Mouse (Mus musculus) kidney, postnatal 4 days (tissue): ENCODE data around the gene Itgav.
"Not testable (repeated sequence)": the region's sequence is repeated elsewhere in the genome, so short reads cannot be mapped to it uniquely, and the experiment has no call there.

Source experiments
- DNase-seq, 2 experiments: peaks; one replicate each; pipeline ENCODE4 v3.0.0; 2021; ENCODE audit warnings: mixed read lengths in 2 of 2

Itgav gene

DNA sequence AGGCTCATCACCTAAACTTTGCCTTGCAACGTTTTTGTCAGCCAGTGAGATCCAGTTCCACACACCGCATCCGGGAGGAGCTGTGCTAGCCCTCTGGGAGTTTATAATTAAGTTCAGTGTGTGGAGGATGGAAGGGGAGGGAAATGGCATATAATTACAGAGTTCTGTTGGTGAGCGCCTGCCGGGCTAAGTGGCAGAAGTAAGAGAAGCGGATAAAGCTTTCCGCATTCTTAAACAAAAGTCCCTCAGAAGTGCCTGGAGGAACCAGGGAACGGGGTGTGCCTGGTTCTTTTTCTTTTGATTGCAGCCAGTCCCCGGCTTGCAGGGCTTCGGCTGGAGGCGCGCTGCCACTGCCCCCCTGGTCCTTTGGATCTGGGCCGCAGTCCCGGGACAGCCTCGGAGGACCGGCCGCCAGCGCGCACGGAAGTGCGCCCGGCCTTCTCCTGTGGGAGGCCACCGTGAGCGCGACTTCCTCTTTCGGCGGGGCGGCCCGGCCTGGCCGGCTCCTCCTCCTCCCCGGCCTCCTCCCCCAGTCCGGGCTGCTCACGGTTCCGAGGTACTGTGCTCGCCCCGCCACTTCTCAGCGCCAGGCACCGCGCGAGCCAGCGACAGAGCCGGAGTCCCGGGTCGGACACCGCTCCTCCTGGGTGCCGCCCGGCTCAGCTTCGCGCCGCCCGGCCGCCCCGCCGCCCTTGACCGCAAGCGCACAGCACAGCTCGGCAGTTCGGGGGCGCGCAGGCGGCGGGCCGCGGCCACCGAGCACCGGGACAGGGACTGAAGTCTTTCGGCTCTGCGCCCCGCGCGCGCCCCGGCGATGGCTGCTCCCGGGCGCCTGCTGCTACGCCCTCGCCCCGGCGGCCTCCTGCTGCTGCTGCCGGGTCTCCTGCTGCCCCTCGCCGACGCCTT, at the start of gene Itgav:
Gene Itgav, plus strand, starts transcription at position 477 of the 906 bp plus-strand sequence.
- DNase-seq: peak; percentile 94 to 96

DNA sequence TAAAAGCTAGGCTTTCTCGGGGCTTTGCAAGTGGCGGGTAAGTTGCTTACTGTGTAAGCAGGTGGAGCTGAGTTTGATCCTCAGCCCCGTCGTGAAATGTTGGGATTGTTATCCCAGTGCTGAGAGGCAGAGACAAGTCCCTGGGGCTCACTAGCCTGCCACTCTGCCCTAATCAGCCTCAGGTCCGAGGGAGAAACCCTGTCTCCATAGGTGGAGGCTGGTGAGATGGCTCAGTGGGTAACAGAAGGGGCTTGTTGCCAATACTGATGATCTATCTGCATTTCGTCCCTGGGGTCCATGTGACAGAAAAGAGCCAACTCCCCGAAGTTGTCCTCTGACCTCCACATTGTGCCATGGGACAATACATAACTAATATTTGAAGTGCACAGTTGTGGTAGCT, 49.8 kb upstream of the Itgav start:
- DNase-seq: no peak

DNA sequence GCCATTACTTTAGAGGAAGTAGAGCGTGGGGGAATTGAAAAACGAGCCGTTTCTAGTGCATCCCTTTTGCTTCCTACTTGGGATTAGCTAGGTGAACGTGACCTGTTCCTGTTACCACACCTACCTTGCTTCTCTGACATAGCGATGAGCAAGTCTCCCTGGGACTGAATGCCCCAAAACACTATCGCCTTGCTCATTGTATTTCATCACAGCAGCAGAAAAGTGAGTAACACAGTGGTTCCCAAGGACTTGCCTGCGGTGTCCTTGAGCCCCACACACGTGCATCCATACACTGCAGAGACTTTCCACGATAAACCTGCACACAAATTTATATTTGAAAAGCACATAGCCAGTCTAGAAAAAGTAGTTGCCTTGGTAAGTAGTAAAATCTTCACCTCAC, 49.3 kb upstream of the Itgav start:
- DNase-seq: no peak

DNA sequence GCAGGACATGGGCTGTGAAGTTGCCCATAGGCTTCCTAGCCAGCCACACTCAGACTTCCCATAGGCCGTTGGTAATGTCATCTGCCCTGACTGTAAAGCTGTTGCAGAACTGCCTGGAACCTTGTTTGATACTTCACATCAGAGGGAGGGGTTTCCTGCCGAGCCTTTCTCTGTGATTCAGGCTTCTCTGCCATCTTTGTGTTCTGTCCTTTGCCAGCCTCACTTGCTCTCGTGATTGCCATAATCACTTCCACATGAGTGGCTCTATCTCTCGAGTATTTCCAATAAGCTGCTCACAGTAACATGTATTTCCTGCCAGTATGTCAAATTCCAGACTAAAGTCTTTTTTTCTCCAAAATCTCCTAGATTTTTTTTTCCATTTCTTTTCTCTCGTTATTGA, 48.5 kb upstream of the Itgav start:
- no peak for DNase-seq

DNA sequence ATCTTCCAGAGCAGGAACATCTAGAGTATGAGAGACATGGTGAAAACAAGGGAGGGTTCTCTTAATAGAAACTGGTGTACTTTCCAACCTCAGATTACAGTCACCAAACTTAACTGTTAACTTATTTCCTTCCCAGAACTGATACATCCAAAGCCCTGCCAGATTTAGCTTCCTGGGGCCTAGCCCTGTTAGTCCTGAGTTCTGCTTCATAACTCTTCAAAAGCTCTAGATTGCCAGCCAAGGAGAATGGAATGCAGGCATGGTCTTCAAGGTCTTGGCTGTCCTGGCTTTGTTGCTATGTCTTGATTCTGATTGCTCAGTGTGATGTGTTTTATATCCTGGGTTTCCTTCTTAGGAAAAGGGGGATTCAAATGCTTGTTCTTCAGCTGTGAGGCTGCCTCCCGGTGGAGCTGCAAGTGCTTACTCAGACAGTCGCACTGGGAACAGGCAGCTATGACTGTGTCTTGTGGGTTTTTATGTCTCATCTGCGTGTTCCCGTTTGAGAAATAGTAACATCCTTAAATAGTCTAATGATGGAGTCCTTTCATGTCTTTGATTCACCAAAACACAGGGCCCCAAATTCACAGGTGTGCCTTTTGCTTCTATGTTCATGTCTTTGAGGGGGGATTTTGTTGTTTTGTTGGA, 47.8 kb upstream of the Itgav start:
- peak in 1 of 2 experiments; percentile 20 for DNase-seq

DNA sequence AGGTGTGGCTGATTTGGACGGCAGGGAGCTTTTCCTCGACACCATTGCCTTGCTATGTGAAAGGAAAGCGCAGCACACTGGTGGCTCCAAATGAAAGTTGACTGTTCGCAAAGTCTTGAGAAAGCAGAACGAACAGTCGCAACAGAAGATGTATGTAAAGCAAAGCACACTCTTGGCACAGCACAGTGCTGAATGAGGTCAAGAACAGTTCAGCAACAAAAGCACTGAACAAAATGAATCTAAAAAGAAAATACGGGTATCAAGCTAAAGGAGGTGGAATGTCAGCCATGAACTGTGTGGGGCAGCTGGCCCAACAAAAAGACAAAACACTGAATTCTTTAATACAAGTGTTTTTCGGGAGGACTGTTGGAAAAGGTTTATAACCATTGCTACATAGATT, 42.9 kb upstream of the Itgav start:
- DNase-seq: no peak

DNA sequence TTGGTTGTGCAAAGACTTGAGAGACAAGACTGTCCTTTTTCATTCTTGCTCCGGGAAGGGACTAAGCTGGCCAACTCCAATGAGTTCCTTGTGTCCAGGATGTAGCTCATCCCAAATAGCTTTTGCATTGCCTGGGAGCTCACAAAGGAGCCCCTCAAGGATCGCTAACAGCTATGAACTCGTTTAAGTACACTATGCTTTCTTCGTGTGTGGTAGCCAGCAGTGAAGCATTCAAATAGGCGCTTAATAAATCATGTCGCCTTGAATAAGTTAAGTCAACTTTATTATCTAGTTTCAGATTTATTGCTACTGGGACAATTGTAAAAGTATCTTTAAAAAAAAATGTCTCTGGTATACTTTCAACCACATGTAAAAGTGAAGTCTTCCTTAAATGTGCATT, 42.4 kb upstream of the Itgav start:
- no peak for DNase-seq

DNA sequence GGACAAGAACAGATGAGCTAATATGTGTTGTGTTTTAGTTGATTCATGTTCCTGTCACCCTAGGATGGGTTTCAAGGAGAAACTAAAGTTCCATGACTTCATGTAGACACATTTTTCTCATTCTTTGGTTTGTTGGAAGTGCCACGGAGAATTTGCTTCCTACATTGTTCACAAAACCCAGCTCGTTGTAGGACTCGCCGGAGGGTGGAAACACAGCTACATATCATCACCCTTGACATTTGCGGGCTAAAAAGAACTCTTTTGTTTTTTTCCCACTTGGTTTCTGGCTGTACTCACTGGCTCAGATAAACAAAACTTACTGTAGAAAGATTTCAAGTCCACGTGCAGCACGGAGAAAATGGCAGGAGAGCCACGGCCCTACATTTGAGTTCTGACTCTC, 41.9 kb upstream of the Itgav start:
- DNase-seq: peak; percentile 14 to 34

DNA sequence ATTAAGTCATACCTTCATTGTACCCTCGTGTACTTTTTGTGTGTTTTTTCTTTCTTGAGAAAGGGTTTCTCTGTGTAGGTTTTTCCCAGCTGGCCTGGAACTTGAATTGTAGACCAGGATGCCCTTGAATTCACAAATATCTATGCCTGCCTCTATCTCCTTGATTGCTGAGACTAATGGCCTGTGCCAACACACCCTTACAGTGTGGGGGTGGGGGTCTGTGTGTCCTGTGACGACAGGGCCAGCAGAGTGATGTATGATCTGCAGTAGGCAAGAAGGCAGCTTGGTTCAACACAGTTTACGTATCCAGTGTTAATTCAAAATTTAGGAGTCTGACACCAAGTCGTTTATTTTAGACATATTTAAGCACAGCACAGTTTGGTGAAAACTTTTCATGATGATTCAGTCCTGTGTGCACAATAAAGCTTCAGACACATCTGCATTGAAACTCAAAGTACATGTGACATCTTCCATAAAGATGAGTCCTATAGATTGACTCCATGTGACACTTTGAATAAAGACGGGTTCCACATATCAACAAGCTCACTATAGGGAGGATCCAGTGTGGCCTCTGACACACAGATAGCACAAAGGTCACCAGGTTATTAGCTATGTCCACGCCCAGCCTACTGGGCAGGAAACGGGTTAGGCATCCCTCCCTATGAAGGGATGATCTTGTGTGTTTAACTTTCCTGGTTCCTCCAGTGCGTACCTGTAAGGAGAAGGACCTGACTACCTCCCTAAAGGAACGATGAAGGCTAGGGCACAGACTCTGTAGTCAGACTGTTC, 40.3 kb upstream of the Itgav start:
- DNase-seq: no peak

DNA sequence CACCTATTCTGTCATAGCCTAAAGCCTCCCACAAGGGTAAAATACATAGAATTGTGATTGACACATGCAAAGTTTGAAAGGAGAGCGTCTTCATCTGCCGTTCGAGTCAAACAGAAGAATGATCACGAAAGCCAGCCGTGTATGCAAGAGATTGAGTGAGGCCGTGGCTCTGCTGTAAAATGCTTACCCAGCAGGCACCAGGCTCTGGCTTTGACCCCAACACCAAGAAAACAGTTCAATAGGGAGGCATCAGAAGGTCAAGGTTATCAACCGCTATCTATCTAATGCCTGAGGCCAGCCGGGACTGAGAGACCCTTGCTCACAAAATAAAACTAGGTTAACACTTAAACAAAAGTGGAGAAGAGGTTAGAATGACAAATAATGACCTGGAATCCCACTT, 39.5 kb upstream of the Itgav start:
- DNase-seq: no peak

DNA sequence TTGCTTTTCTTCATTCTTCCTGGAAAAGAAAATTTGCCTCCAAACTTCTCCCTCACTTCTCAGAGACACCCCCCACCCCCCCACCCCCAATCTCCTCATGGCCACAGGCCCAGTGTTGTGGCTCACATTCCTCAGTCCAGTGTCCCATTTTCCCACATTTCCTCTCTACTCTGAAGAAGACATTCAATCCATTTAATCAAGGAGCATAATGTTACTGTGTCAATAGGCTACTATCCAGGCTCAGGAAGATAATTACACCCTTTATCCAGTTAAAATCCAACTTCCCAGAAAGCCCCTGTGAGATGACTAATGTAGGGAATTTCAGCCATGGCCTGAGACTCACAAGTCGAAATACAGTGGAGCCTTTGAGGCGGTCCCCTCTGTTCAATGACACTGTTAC, 33.8 kb upstream of the Itgav start:
- DNase-seq: no peak

DNA sequence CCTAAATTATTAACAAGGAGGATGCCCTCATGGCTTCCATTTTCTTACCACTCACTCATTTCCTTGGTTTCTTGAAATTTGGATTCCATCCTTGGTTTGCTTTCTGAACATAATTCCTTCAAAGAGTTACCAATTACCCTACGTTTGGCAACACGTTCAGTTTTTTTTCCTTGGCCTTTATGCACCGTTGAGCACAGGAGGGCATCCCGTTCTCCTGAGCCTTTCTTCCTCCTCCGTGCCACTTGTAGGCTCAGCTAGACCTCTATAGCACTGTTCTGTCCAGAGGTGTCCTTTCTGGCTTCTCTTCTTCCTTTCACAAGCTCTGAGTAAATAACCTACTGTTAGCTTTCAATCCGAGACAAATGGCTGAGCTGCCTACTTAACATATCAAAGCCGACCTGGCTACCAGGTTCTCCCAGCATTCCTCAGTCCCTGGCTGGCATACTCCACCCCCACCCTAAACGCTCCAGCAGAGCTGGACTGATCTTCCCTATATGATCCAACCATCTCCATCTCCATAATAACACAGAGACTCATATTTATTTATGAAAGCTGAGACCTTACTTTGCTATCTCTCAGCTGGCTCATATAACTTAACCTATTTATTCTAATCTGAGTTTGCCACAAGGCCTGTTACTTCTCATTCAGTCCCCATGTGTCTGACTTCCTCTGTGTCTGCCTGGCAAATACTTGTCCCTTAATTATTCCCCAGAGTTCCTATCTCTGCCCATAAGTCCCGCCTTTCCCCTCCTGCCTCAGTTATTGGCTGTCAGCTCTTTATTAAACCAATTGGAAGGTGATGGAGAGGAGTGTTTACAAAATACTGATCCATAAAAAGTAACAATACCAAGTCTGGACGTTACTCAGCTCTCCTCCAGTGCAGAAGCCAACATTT, 31.3 kb upstream of the Itgav start:
- DNase-seq: no peak

DNA sequence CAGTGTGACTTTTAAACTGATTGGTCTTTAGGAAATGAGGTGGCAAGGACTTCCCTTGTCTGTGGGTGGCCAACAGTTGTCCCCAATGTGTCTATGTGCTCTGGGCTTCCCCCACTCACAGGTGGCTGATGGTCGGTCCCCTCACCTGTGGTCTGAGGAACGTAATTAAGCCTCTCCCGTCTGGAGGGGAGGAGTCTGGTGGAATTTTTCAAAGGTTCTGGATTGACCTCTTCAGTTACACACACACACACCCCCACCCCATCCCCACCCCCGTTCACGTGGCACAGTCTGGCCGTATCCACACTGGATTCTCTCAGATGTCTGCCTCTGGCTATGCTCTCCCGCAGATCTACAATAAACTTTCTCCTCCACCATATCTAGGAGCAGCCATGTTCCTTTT, 30.1 kb upstream of the Itgav start:
- no peak for DNase-seq

DNA sequence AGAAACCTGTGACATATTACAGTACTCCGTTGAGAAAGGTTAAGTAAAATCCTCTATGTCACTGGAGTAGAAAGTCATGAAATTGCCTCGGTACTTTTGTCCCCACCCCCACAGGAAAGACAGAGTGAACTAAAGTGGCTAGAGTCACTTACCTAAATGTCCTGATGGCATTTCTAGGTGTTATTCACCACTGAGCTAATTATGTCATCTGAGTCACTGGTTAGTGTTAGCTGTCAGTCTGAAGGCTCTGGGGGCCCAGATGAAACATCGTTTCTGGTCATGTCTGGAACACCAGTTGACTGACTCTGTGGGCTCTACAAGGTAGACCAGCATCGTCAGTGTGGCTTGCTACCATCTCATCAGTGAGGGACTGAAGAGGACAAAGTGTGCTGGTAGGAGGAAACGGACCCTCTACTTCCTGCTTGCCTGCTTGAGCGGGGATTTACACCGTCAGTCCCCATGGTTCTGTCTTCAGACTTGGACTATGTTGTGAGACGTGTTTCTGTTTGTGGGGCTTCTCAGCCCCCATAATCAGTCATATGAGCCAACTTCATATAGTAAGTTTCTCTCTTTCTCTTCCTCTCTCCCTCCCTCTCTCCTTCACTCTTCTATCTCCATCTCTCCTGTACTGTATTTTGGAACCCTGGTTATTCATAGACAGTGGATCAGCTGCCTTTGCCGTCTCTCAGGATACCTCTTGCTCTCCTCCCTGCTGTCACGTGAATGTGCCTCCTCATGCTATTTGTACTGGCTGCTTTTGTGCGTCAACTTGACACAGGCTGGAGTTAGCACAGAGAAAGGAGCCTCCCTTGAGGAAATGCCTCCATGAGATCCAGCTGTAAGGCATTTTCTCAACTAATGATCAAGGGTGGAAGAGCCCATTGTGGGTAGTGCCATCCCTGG, 28.6 kb upstream of the Itgav start:
- no peak for DNase-seq

DNA sequence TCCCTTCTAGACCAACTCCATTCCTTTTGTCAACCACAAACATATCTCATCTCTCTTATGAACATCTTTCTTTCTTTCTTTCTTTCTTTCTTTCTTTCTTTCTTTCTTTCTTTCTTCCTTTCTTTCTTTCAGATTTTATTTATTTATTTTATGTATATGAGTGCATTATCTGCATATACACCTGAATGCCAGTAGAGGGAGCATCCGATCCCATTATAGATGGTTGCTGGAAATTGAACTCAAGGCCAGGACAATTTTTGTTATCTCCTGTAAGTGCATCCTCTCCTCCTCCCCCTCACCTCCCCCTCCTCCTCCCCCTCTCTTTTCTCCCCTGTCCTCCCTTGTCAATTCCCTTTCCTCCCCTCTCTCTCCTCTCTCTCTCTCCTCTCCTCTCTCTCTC, 25.7 kb upstream of the Itgav start:
- no peak for DNase-seq

DNA sequence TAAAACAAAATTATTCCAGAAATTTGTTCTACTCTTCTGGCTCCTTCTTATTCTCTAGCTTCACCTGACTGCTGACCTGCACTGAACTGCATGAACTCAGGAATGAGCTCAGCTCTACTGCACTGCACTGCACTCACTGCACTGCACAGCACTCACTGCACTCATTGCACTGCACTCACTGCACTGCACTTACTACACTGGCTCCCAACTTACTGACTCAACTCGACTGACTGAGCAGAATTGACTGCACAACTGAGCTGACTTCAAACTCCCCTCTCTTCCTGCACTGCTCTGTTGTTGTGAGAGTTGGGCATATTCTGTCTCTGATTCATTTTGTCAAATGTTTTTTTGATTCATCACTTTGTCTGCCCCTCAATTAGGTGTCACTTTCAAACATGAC, 24.9 kb upstream of the Itgav start:
- no peak for DNase-seq

DNA sequence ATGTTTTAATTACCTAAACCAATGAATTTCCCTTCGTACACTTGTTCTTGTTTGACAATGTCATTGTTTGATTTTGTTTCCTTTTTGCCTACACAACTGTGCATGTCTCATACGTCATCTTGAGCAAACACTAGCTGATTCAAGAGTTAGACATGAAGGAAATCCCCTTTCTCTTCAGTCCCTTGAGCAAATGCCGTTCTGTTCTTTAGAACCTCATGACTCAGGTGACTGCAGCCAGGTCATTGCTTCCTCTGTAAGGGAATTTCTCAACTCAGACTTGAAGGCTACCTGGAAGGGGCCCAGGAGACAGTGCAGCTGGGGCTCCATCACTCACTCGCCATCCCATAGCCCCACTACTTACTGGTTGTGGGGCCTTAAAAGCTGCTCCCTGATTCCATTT, 23.5 kb upstream of the Itgav start:
- no peak for DNase-seq

DNA sequence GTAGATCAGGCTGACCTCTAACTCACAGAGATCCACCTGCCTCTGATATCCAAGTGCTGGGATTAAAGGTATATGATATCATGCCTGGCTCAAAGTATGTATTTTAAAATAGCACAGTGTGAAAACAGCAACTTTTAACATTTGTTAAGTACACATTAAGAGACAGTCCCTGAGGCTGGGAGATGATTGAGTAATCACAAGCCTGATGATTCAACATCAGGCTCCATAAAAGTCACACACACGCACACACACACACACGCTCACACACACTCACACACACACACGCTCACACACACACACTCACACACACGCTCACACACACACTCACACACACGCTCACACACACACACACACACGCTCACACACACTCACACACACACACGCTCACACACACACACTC, 21.8 kb upstream of the Itgav start:
- DNase-seq: no peak

DNA sequence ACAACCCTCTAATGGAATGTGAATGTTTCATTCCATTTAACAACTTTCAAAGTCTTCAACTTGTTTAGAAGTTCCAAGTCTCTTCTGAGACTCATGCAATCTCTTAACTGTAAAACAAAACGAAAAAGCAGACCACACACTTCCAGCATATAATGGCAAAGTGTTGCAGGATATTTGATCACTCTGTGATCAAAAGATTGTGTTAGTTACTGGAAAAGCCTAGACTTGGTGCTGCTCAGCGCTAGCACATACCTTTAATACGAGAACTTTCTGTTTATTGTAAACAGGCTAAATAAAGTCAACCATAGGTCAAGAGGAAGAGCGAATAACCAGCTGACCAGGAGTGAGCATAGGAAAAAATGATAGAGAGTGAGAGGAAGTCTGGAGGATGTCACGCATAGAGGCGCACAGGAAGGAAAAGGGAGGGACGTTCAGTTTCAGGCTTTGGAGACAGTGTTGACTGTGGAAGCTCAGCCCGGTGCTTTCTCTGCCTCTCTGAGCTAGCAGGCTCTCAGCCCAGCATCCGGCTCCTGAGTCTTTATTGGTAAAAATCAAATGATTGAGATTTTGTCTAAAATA, 18.5 kb upstream of the Itgav start:
- DNase-seq: peak in 1 of 2 experiments; percentile 23

DNA sequence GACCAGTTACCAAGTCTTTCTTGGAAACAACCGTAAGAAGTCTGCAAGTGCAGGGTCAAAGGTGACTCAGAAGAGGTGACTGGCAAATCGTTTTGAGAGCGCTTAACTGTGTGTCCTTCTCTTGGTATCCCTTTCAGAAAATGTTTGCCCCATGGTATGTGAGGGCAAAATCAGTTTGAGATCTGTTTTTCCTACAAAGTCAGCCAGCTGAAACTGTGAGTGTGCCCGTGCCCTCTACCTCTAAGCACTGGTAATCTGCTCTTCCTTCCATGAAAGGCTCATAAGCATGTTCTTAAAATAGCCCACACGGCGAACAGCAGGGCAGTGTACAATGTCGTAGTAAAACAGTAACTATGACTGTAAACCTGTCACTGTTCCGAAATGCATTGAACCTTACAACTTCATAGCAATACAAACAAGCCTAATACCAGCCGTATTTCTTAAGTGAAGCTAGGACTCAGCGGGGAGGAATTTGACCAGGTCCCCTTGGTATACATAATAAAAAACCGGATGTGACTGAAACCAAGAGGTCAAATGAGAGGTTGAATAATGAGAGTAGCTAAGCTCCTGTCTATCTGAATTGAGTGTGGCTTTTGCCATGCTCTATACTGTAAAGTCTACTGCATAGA, 14.2 kb upstream of the Itgav start:
- DNase-seq: peak; percentile 54 to 73

DNA sequence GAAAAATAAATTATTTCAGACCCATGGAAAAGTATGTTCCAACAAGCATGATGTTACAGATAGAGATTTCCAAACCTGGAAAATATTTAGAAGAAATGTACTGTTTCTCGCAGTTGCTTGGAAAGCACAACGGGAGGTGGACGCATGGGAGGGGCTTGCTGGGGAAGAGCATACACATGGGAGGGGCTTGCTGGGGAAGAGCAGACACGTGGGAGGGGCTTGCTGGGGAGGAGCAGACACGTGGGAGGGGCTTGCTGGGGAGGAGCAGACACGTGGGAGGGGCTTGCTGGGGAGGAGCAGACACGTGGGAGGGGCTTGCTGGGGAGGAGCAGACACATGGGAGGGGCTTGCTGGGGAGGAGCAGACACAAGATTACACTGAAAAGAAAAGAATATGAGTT, 10.9 kb upstream of the Itgav start:
- DNase-seq: not testable (repeated sequence)
